Mouse (Mus musculus) embryo, embryonic 10 days (tissue): ENCODE data around the gene Cyp2d11.
"Not testable (repeated sequence)": the region's sequence is repeated elsewhere in the genome, so short reads cannot be mapped to it uniquely, and the experiment has no call there.

Source experiments
- DNase-seq: peaks from one replicate; pipeline ENCODE4 v3.0.0-alpha.2; 2015; ENCODE audit warnings: low spot score

Gene Cyp2d11

GRCm38 (mm10) chr15:82379871-82380713 lies 13.7 kb downstream of the Cyp2d11 start, which contains the start of gene Cyp2d22:
Gene Cyp2d22 (minus strand): TSS chr15:82380260.
- peak; percentile 60 for DNase-seq

DNA sequence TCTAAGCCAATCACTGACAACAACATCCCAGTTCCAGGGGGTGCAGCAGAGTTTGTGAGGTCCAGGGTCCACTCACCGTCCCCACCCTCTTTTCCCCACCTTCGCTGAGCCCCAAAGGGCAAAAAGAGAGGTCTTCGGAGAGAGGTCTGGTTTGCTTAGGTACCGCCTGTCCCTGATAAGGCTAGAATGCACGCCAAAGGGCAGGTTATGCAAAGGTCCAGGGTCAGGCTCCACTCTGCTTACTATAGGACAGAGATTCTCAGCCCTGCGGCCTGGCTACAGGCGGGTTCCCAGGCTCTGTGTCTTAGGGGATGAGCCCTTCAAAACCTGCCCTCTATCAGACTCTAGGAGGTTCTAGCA lies 14.3 kb downstream of the Cyp2d11 start:
- DNase-seq, result no peak

DNA sequence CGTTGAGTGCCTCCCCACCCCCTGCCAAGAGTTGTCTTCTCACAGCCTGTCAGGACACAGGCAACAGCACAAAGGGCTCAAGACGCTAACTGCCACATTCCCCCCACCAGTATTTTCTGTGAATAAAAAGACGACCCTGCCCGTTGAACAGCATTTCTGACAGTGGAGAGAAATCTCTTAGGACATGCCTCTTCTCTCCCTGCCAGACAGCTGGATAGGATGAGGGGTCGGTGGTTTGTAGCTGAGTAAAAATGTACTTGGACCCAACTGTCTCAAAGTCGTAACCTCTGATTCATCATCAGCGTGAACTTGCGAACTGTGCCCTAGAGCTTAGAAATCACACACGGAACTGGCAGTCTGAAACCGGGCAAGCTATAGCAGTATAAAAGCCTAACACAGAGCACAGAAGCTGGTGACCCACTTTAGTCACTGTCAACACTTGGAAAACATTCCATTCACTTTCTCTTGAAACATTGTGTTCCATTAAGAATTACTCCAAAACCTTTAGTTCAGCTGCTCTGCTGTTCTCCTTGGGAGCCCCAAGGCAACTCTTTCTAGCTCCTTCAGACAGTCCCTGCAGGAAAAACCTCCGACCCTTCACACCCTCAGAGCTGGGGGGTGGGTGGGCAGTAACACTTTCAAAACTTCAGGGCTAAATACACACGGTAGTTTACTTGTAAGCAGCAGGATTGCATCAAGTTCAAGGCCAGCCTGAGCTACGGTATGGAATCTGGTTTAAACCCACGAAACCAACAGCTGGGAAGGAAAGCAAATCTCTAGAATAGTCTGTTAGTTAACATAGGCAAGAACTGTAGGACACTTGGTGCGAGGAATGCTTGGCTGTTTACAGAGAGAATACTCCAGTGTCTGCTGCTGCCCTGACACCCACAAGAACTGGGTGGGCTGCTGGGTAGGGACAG lies 15.3 kb downstream of the Cyp2d11 start:
- DNase-seq, result no peak

- no peak for DNase-seq
These were observed 16.1 kb downstream of the Cyp2d11 start for GRCm38 (mm10) chr15:82377701-82378100.

GRCm38 (mm10) chr15:82376393-82377138 lies 17.3 kb downstream of the Cyp2d11 start:
- DNase-seq, result no peak

DNA sequence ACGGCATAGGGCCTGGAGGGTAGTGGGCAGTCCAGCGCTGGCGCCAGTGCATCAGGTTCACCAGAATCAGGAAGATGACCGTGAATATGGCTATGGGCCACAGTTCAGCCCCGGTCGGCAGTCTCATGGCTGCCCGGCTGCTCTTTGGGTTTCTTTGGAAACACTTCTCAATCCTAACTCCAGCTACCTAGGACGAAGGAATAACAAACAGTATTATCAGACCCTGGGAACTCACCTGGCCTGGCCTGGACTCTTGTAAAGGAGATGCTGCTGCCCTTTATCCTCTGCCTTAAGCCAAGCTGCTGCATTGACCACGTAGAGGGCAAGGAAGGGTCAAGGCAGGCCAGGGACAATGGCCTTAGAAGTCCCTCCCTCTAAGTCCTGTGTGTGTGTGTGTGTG lies 18.0 kb downstream of the Cyp2d11 start:
- no peak for DNase-seq

GRCm38 (mm10) chr15:82374437-82374836 lies 19.4 kb downstream of the Cyp2d11 start:
- no peak for DNase-seq

DNA sequence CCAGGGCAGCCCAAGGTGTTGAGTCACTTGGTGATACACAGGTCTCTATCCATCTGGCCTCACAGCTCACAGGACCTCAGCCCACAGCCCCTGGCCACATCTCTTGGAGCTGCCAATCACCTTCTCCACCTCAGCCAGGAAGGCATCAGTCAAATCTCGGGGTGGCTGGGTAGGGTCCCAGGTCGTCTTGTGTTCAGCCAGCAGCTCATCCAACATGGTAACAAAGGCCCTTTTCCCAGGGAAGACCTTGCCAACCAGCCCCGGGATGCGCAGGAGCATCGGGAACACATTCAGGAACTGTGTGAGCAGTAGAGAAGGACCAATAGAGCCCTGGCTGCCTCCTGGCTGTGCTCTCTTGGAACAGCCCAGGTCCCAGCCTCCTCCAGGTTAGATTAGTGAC lies 20.8 kb downstream of the Cyp2d11 start:
- DNase-seq, result no peak

DNA sequence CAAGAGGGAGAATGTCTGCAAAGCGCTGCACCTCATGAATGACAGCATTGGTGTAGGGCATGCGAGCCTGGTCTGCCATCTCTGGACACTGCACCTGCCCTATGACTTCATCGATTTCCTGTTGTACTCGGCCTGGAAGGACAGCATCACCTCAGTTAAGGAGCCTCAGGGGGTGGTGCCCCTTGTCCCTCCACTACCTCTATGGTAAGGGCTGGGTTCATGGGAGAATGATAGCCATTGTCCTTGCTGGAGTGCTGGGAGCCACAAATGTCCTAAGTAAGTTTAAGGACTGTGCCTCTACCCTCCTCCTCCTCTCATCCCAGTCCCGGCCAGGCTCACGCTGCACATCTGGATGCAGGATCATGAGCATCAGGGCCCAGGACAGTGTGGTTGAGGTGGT lies 21.4 kb downstream of the Cyp2d11 start:
- DNase-seq, result no peak

GRCm38 (mm10) chr15:82368851-82369250 lies 25.0 kb downstream of the Cyp2d11 start:
- DNase-seq, result no peak

DNA sequence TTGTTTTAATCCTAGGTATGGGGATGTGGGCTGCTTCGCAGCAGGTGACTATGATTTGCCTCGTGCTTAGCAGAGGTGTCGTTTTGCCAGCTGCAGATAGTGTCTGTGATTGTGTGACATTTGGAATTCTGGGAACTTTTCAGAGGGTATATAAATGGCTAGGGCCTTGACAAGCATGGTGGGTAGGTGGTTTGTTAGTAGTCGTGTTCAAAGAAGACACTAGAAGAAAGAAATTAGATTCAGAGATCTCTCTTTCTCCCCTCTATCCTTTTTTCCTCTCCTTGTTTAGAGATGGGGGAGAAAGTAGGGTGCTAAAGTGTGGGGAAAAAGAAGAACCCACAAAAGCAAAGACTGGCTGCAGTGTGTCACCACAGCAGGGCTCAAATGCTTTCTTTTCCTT lies 25.7 kb downstream of the Cyp2d11 start:
- DNase-seq, result no peak

DNA sequence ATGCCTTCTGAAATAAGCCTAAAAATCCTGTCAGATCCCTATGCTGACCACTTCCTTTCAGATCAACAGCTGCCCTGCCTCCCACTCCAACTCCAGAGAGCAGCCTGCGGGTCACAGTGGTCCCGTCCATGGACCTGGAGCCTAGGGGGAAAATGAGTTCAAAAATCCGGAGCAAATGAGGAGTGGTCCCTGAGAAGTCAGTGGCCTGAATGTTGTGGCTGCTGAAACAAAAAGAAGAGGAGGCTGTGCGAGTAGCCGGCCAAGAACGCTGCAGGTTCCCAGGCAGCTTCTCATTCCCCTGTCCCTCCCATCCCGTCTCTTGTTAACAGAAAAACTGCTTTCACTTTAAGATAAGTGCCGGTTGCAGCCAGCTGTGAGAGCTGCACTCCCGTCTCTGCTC lies 29.3 kb downstream of the Cyp2d11 start:
- not testable (repeated sequence) for DNase-seq

GRCm38 (mm10) chr15:82363801-82364200 lies 30.0 kb downstream of the Cyp2d11 start:
- not testable (repeated sequence) for DNase-seq

DNA sequence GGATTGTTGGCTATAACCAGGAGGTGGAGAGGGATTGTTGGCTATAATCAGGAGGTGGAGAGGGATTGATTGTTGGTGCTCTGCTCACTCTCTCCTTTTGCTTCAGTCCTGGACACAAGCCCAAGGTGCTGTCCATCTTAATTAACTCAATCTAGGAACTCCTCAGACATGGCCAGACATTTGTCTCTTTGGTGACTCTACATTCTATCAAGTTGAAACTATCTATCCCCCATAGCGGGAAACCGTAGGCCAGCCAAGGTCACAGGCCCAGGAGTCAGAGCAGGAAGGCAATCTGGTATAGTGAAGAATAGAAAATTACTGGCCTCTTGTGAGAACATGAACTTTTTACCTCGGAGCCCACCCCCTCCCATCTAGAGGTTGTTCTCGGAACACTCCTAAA lies 31.6 kb downstream of the Cyp2d11 start:
- no peak for DNase-seq

DNA sequence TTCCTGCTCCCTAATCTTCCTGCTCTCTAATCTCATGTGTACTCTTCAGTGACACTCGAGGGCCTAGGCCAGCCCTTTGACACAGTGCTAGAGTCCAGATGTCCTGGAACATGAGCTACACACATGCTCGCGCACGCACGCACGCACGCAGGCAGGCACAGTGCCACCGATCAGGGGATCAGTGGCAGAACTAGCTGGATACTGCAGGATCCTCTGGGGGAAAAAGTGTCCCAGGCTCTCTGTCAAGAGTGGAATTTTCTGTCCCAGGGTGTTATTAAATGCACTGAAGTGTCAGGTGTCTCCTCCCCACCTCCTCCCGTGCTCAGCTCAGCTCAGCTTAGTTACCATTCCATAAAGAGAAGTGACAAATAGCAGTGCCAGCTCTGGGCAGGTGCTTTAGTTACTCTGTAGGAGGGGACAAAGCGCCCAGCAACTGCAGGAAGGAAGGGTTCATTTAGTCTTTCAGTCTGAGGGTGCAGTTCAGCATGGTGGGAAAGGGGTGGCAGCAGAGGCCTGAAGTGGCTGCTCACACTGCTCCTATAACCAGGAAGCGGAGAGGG lies 32.3 kb downstream of the Cyp2d11 start:
- DNase-seq, result no peak

GRCm38 (mm10) chr15:82358431-82359260 lies 35.2 kb downstream of the Cyp2d11 start:
- DNase-seq, result no peak

DNA sequence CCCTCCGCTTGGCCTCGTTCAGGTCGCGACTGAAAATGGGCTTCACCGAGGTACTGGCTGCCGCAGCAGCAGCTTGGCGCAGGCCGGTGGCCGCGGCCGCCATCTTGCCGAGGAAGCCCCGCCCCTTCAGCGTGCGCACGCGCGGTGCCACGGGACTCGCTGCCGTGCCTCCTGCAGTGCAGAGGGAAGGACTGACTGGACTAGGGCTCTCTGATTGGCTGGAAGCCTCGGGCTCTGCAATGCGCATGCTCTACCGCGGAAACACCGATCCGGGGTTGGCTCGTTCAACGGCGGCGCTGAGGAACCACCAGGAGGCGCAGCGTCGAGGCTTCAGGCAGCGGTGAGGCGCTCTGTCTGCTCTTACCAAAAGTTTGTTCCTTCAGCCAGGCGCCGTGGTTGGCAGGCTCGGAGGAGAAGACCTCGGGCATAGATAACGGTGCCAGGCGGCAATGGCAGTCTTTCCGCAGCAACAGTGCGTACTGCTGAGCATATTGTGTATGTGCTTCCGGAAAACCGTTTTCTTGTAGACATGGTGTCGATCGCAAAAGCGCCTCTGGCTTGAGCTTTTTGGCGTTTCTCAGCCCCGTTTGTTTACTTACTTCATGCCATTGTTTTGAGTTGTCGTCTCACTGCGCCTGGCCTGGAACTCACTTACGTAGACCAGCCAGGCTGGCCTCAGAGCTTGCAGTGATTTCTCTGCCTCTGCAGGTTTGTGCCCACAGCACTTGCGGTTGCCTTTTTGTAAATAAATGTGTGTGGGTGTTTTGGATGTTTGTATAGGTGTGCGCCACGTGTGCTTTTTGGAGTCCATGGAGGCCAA lies 39.5 kb downstream of the Cyp2d11 start, which contains the start of gene Ndufa6:
TSS of gene Ndufa6 (minus strand) at position 197 of the 820 bp plus-strand sequence.
- DNase-seq, result peak; percentile 99

- no peak for DNase-seq
These were observed 40.1 kb downstream of the Cyp2d11 start for GRCm38 (mm10) chr15:82353745-82354113.

DNA sequence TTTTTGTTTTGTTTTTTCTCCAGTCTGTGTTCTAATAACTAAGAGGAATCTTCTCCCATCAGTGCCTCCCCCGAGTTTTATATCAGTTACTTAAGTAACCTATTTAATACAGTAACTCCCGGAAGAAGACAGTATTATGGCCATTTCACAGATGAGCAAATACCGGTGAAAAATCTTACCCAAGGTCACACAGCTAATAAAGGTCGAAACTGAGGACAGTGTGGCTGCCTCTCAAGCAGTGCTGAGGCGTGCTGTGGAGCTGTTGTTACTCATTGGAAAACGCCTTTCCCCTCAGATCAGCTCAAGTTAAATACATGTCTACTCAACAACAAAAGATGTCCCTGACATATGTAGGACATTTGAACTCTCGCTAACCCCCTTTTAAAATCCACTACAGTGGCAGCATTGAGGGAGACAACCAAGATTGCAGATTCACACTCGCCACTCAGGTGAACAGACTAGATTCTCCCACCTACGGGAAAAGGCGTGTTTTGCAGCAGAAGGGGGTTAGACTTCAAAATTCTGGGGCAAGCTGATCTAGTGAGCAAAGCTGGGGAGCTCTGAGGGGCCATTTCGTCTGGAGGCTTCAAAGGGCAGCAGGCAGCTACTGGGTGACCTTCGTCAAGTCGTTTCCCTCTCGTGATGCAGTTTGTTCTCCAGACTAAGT lies 40.6 kb downstream of the Cyp2d11 start:
- no peak for DNase-seq

GRCm38 (mm10) chr15:82351480-82351879 lies 42.3 kb downstream of the Cyp2d11 start:
- DNase-seq, result no peak
